In genomic region chr2:71512326-71512725, GRCm38 (mm10) we compare ENCODE assay signal across 31 mouse cellular contexts. TPM values are rescaled to one million over a fixed set of nuclear protein-coding genes. Genes with fewer than 3 reads are reported as not detected.
DNase-seq lines count a peak whose midpoint lies in the region; ATAC-seq lines count a peak whose summit lies in the region.
"Had no signal": no experiment of that assay in that cellular context is flagged by ENCODE, and none has a peak within 500 bp of the region (broad histone marks: within the 10 kb centered on the region; RNA-seq: fewer than 3 reads in every experiment).

No protein-coding gene starts in this region.

- no peak for ATAC-seq in hindbrain, embryonic 13.5 days (ENCODE audit: low FRiP score)
- ATAC-seq in hindbrain, embryonic 16.5 days = no peak
- peak; percentile 67 for ATAC-seq in forebrain, embryonic 12.5 days (ENCODE audit: low FRiP score)
- ATAC-seq in forebrain, embryonic 16.5 days = peak; percentile 47
- ATAC-seq in midbrain, embryonic 16.5 days = peak; percentile 58; the same call in 1 of the 2 replicates
- ATAC-seq: hindbrain, postnatal 0 days; intestine, embryonic 16.5 days; Patski had no signal

- DNase-seq in frontal cortex, postnatal 10 days (ENCODE audit: low spot score in 2 of 2) = no peak
- no peak for DNase-seq in kidney, adult 18-20 months
- DNase-seq: adrenal gland, postnatal 14 days; cerebellum, adult 8-10 months; cerebellum, postnatal 25 days; gastrocnemius, adult 2 months; gastrocnemius, postnatal 36 days; heart, adult 2 months; heart, postnatal 4 days; kidney, adult 9 months; kidney, postnatal 14 days; layer of hippocampus, adult 9-11 months; right cerebral cortex, postnatal 25 days had no signal

- H3K27ac ChIP-seq in hindbrain, embryonic 13.5 days = 0 out of 2 replicates have a peak overlapping the region, but pooled peaks have one; percentile 35
- no peak overlapping the region for H3K27ac ChIP-seq in hindbrain, embryonic 16.5 days (ENCODE audit: low read depth, low read length)
- peak overlapping the region; percentile 51 for H3K27ac ChIP-seq in forebrain, embryonic 12.5 days
- peak overlapping the region; percentile 59 for H3K27ac ChIP-seq in forebrain, embryonic 16.5 days (ENCODE audit: low read length)
- peak overlapping the region; percentile 18; the same call in 1 of the 2 replicates for H3K27ac ChIP-seq in midbrain, embryonic 16.5 days (ENCODE audit: low read length)
- H3K27ac ChIP-seq: embryonic facial prominence, embryonic 10.5 days; embryonic facial prominence, embryonic 15.5 days; gastrocnemius, adult 2 months; heart, adult 2 months; hindbrain, postnatal 0 days; left cerebral cortex, adult 2 months; limb, embryonic 12.5 days; lung, embryonic 15.5 days; neural tube, embryonic 13.5 days; stomach, embryonic 15.5 days had no signal

- H3K9me3 ChIP-seq in hindbrain, embryonic 13.5 days = no peaks in the 10 kb centered on the region
- H3K9me3 ChIP-seq in hindbrain, embryonic 16.5 days (ENCODE audit: control insufficient read depth, low read length) = no peaks in the 10 kb centered on the region
- H3K9me3 ChIP-seq in forebrain, embryonic 12.5 days = no peaks in the 10 kb centered on the region
- H3K9me3 ChIP-seq in forebrain, embryonic 16.5 days (ENCODE audit: control insufficient read depth, low read length) = no peaks in the 10 kb centered on the region
- H3K9me3 ChIP-seq in midbrain, embryonic 16.5 days (replicated peaks; ENCODE audit: control insufficient read depth, low read length, poor library complexity, severe bottlenecking) = no peaks in the 10 kb centered on the region
- H3K9me3 ChIP-seq: embryonic facial prominence, embryonic 10.5 days; embryonic facial prominence, embryonic 15.5 days; heart, embryonic 12.5 days; limb, embryonic 12.5 days; lung, embryonic 15.5 days; neural tube, embryonic 13.5 days; stomach, embryonic 15.5 days had no signal

- H3K27me3 ChIP-seq in hindbrain, embryonic 13.5 days = peaks cover 16% of the 10 kb centered on the region
- peaks cover 7% of the 10 kb centered on the region for H3K27me3 ChIP-seq in hindbrain, embryonic 16.5 days (replicated peaks; ENCODE audit: control insufficient read depth, insufficient read depth, low read length)
- no peaks in the 10 kb centered on the region for H3K27me3 ChIP-seq in forebrain, embryonic 12.5 days
- no peaks in the 10 kb centered on the region for H3K27me3 ChIP-seq in forebrain, embryonic 16.5 days (replicated peaks; ENCODE audit: control insufficient read depth, insufficient read depth, low read length)
- peaks cover 8% of the 10 kb centered on the region for H3K27me3 ChIP-seq in midbrain, embryonic 16.5 days (ENCODE audit: control insufficient read depth, insufficient read depth, low read depth, low read length)
- H3K27me3 ChIP-seq: embryonic facial prominence, embryonic 15.5 days; heart, embryonic 12.5 days; limb, embryonic 12.5 days; lung, embryonic 15.5 days; Patski; stomach, embryonic 15.5 days had no signal

- H3K4me1 ChIP-seq in hindbrain, embryonic 13.5 days (replicated peaks) = 0 out of 2 replicates have a peak, but pooled peaks cover 6% of the 10 kb centered on the region
- no peaks in the 10 kb centered on the region for H3K4me1 ChIP-seq in hindbrain, embryonic 16.5 days (ENCODE audit: control insufficient read depth, insufficient read depth, low read depth, low read length)
- H3K4me1 ChIP-seq in forebrain, embryonic 12.5 days = peaks cover 14% of the 10 kb centered on the region
- H3K4me1 ChIP-seq in forebrain, embryonic 16.5 days (replicated peaks; ENCODE audit: control insufficient read depth, insufficient read depth, low read length) = peaks cover 9% of the 10 kb centered on the region; the same call in 1 of the 2 replicates
- no peaks in the 10 kb centered on the region; the same call in 1 of the 2 replicates for H3K4me1 ChIP-seq in midbrain, embryonic 16.5 days (ENCODE audit: control insufficient read depth, insufficient read depth, low read length)
- H3K4me1 ChIP-seq: embryonic facial prominence, embryonic 15.5 days; heart, embryonic 12.5 days; limb, embryonic 12.5 days; lung, embryonic 15.5 days; stomach, embryonic 15.5 days had no signal

- 63% methylated on average over 9 of the region's 9 CpGs for WGBS in hindbrain, embryonic 13.5 days
- 69% methylated on average over 9 of the region's 9 CpGs for WGBS in hindbrain, embryonic 16.5 days
- 67% methylated on average over 9 of the region's 9 CpGs for WGBS in forebrain, embryonic 12.5 days
- 56% methylated on average over 9 of the region's 9 CpGs for WGBS in forebrain, embryonic 16.5 days
- WGBS in midbrain, embryonic 16.5 days = 62% methylated on average over 9 of the region's 9 CpGs

- no peak overlapping the region for H3K4me3 ChIP-seq in hindbrain, embryonic 13.5 days
- H3K4me3 ChIP-seq in hindbrain, embryonic 16.5 days (ENCODE audit: low read length) = no peak overlapping the region
- H3K4me3 ChIP-seq in forebrain, embryonic 12.5 days (replicated peaks) = no peak overlapping the region
- H3K4me3 ChIP-seq in forebrain, embryonic 16.5 days (replicated peaks; ENCODE audit: low read length) = no peak overlapping the region
- no peak overlapping the region for H3K4me3 ChIP-seq in midbrain, embryonic 16.5 days (ENCODE audit: low read depth, low read length)
- H3K4me3 ChIP-seq: embryonic facial prominence, embryonic 10.5 days; embryonic facial prominence, embryonic 15.5 days; gastrocnemius, adult 2 months; heart, adult 2 months; heart, embryonic 12.5 days; left cerebral cortex, adult 2 months; limb, embryonic 12.5 days; lung, embryonic 15.5 days; neural tube, embryonic 13.5 days; stomach, embryonic 15.5 days had no signal

- no peak overlapping the region for H3K4me2 ChIP-seq in hindbrain, embryonic 13.5 days
- H3K4me2 ChIP-seq in hindbrain, embryonic 16.5 days (ENCODE audit: low read length) = no peak overlapping the region
- no peak overlapping the region for H3K4me2 ChIP-seq in forebrain, embryonic 12.5 days
- no peak overlapping the region for H3K4me2 ChIP-seq in forebrain, embryonic 16.5 days (ENCODE audit: low read length)
- no peak overlapping the region for H3K4me2 ChIP-seq in midbrain, embryonic 16.5 days (ENCODE audit: low read length)
- H3K4me2 ChIP-seq: embryonic facial prominence, embryonic 15.5 days; heart, embryonic 12.5 days; limb, embryonic 12.5 days; lung, embryonic 15.5 days; neural tube, embryonic 13.5 days; stomach, embryonic 15.5 days had no signal

- 0 out of 2 replicates have a peak, but pooled peaks cover 2% of the 10 kb centered on the region for H3K36me3 ChIP-seq in hindbrain, embryonic 13.5 days
- H3K36me3 ChIP-seq in hindbrain, embryonic 16.5 days (ENCODE audit: control insufficient read depth, insufficient read depth, low read length) = no peaks in the 10 kb centered on the region
- no peaks in the 10 kb centered on the region for H3K36me3 ChIP-seq in forebrain, embryonic 12.5 days (replicated peaks)
- no peaks in the 10 kb centered on the region for H3K36me3 ChIP-seq in forebrain, embryonic 16.5 days (ENCODE audit: control insufficient read depth, insufficient read depth)
- H3K36me3 ChIP-seq in midbrain, embryonic 16.5 days (ENCODE audit: control insufficient read depth, insufficient read depth, low read length) = no peaks in the 10 kb centered on the region
- H3K36me3 ChIP-seq: embryonic facial prominence, embryonic 10.5 days; embryonic facial prominence, embryonic 15.5 days; lung, embryonic 15.5 days; neural tube, embryonic 13.5 days; stomach, embryonic 15.5 days had no signal

- no peak overlapping the region for H3K9ac ChIP-seq in hindbrain, embryonic 13.5 days
- no peak overlapping the region for H3K9ac ChIP-seq in hindbrain, embryonic 16.5 days (ENCODE audit: low read depth, low read length)
- H3K9ac ChIP-seq in forebrain, embryonic 12.5 days = no peak overlapping the region
- H3K9ac ChIP-seq in forebrain, embryonic 16.5 days (replicated peaks; ENCODE audit: low read depth, low read length) = no peak overlapping the region
- H3K9ac ChIP-seq in midbrain, embryonic 16.5 days (ENCODE audit: low read depth, low read length) = no peak overlapping the region
- H3K9ac ChIP-seq: embryonic facial prominence, embryonic 15.5 days; heart, embryonic 12.5 days; limb, embryonic 12.5 days; lung, embryonic 15.5 days; neural tube, embryonic 13.5 days; stomach, embryonic 15.5 days had no signal

RNA-seq across cellular contexts. Expression of gene Dlx1, which starts 15.6 kb away (rescaled TPM):
- polyA plus RNA-seq in hindbrain, embryonic 13.5 days (2015; fragmentation: Nextera tagmentation; extraction: Ambion mirVana) = 0.96 and 1.4 TPM in 2 replicates
- 0.09 and 9.5 TPM in 2 replicates for polyA plus RNA-seq in hindbrain, embryonic 16.5 days (2015; fragmentation: Nextera tagmentation; extraction: Ambion mirVana)
- 207 and 300 TPM in 2 replicates for polyA plus RNA-seq in forebrain, embryonic 12.5 days (2016; fragmentation: Nextera tagmentation; extraction: Ambion mirVana)
- 232 and 239 TPM in 2 replicates for polyA plus RNA-seq in forebrain, embryonic 16.5 days (2015; fragmentation: Nextera tagmentation; extraction: Ambion mirVana)
- polyA plus RNA-seq in midbrain, embryonic 16.5 days (2015; fragmentation: Nextera tagmentation; extraction: Ambion mirVana) = 31.5 and 55.5 TPM in 2 replicates
- polyA plus RNA-seq: heart, postnatal 0 days; hindbrain, postnatal 0 days; liver, adult 2 months had no signal

RNA-seq across cellular contexts. Expression of gene Dlx2, which starts 34.2 kb away (rescaled TPM):
- 0.51 and 0.76 TPM in 2 replicates for polyA plus RNA-seq in hindbrain, embryonic 13.5 days (2015; fragmentation: Nextera tagmentation; extraction: Ambion mirVana)
- polyA plus RNA-seq in hindbrain, embryonic 16.5 days (2015; fragmentation: Nextera tagmentation; extraction: Ambion mirVana) = 0.20 and 2.0 TPM in 2 replicates
- polyA plus RNA-seq in forebrain, embryonic 12.5 days (2016; fragmentation: Nextera tagmentation; extraction: Ambion mirVana) = 85.9 and 133 TPM in 2 replicates
- polyA plus RNA-seq in forebrain, embryonic 16.5 days (2015; fragmentation: Nextera tagmentation; extraction: Ambion mirVana) = 45.2 and 49.8 TPM in 2 replicates
- polyA plus RNA-seq in midbrain, embryonic 16.5 days (2015; fragmentation: Nextera tagmentation; extraction: Ambion mirVana) = 4.5 and 10.9 TPM in 2 replicates
- polyA plus RNA-seq: heart, adult 2 months; heart, postnatal 0 days; liver, adult 2 months had no signal

RNA-seq across cellular contexts. Expression of gene Metap1d, which starts 59.2 kb away (rescaled TPM):
- 33.4 and 33.7 TPM in 2 replicates for polyA plus RNA-seq in hindbrain, embryonic 13.5 days (2015; fragmentation: Nextera tagmentation; extraction: Ambion mirVana)
- 31.7 and 31.9 TPM in 2 replicates for polyA plus RNA-seq in hindbrain, embryonic 16.5 days (2015; fragmentation: Nextera tagmentation; extraction: Ambion mirVana)
- polyA plus RNA-seq in forebrain, embryonic 12.5 days (2016; fragmentation: Nextera tagmentation; extraction: Ambion mirVana) = 41.2 and 42.9 TPM in 2 replicates
- polyA plus RNA-seq in forebrain, embryonic 16.5 days (2015; fragmentation: Nextera tagmentation; extraction: Ambion mirVana) = 42.0 and 46.3 TPM in 2 replicates
- polyA plus RNA-seq in midbrain, embryonic 16.5 days (2015; fragmentation: Nextera tagmentation; extraction: Ambion mirVana) = 30.1 and 33.0 TPM in 2 replicates

Comparison
In these comparisons a context has a peak if more than half of its experiments do, and no peak if none do; other contexts are left out.
1. ATAC-seq: peak in forebrain, embryonic 12.5 days (single experiment), forebrain, embryonic 16.5 days (single experiment) and midbrain, embryonic 16.5 days (single experiment); none in hindbrain, embryonic 13.5 days (single experiment) and hindbrain, embryonic 16.5 days (single experiment).